Mouse (Mus musculus): Measurements from ENCODE around the gene Cacng2. TPM values are rescaled to one million over a fixed set of nuclear protein-coding genes. Genes with fewer than 3 reads are reported as not detected.
A peak's percentile ranks its signal among the peaks of the same experiment; 100 is the strongest.

Cacng2 gene
- polyA plus RNA-seq, 1 experiment from 2014 or later, result 13.6 TPM

- Histone ChIP-seq H3K27ac (ENCODE audit: low read length) (no peak overlapping the region), H3K4me3 (ENCODE audit: low read depth, low read length) (no peak overlapping the region), H3K4me1 (ENCODE audit: control insufficient read depth, insufficient read depth, low read length) (peaks cover 3% of the 10 kb centered on the region), H3K9ac (ENCODE audit: low read depth, low read length) (no peak overlapping the region), H3K9me3 (replicated peaks; ENCODE audit: control insufficient read depth, low read length, poor library complexity, severe bottlenecking) (no peaks in the 10 kb centered on the region), H3K36me3 (ENCODE audit: control insufficient read depth, insufficient read depth, low read length) (no peaks in the 10 kb centered on the region), H3K27me3 (ENCODE audit: control insufficient read depth, insufficient read depth, low read depth, low read length) (no peaks in the 10 kb centered on the region), H3K4me2 (ENCODE audit: low read length) (no peak overlapping the region)
- no peak for ATAC-seq
- WGBS, result 76% methylated on average over 2 of the region's 2 CpGs
These were observed 69.9 kb downstream of the Cacng2 start for GRCm38 (mm10) chr15:78049933-78050332.

GRCm38 (mm10) chr15:78045842-78046241 lies 74.0 kb downstream of the Cacng2 start:
- no peak overlapping the region for H3K27ac ChIP-seq (ENCODE audit: low read length)
- no peak overlapping the region for H3K4me3 ChIP-seq (ENCODE audit: low read depth, low read length)
- H3K4me1 ChIP-seq (ENCODE audit: control insufficient read depth, insufficient read depth, low read length), result peaks cover 5% of the 10 kb centered on the region
- no peaks in the 10 kb centered on the region for H3K9me3 ChIP-seq (replicated peaks; ENCODE audit: control insufficient read depth, low read length, poor library complexity, severe bottlenecking)
- WGBS, result 65% methylated on average over 7 of the region's 7 CpGs
- peak overlapping the region; percentile 20; the same call in 1 of the 2 replicates for H3K4me2 ChIP-seq (ENCODE audit: low read length)
- H3K36me3 ChIP-seq (ENCODE audit: control insufficient read depth, insufficient read depth, low read length), result no peaks in the 10 kb centered on the region
- no peak for ATAC-seq
- H3K27me3 ChIP-seq (ENCODE audit: control insufficient read depth, insufficient read depth, low read depth, low read length), result no peaks in the 10 kb centered on the region
- no peak overlapping the region for H3K9ac ChIP-seq (ENCODE audit: low read depth, low read length)

GRCm38 (mm10) chr15:78045314-78045713 lies 74.5 kb downstream of the Cacng2 start:
- no peaks in the 10 kb centered on the region for H3K36me3 ChIP-seq (ENCODE audit: control insufficient read depth, insufficient read depth, low read length)
- ATAC-seq, result no peak
- no peak overlapping the region for H3K4me3 ChIP-seq (ENCODE audit: low read depth, low read length)
- WGBS, result 49% methylated on average over 7 of the region's 7 CpGs
- H3K4me1 ChIP-seq (ENCODE audit: control insufficient read depth, insufficient read depth, low read length), result peaks cover 5% of the 10 kb centered on the region
- no peak overlapping the region; the same call in 1 of the 2 replicates for H3K9ac ChIP-seq (ENCODE audit: low read depth, low read length)
- H3K4me2 ChIP-seq (ENCODE audit: low read length), result peak overlapping the region; percentile 20
- H3K9me3 ChIP-seq (replicated peaks; ENCODE audit: control insufficient read depth, low read length, poor library complexity, severe bottlenecking), result no peaks in the 10 kb centered on the region
- H3K27ac ChIP-seq (ENCODE audit: low read length), result peak overlapping the region; percentile 56
- no peaks in the 10 kb centered on the region for H3K27me3 ChIP-seq (ENCODE audit: control insufficient read depth, insufficient read depth, low read depth, low read length)

- 0 out of 2 replicates have a peak, but pooled peaks have one; percentile 48 for ATAC-seq
These were observed 75.0 kb downstream of the Cacng2 start for GRCm38 (mm10) chr15:78044826-78045225.

GRCm38 (mm10) chr15:78042706-78043105 lies 77.1 kb downstream of the Cacng2 start:
- Histone ChIP-seq H3K27ac (ENCODE audit: low read length) (no peak overlapping the region), H3K4me3 (ENCODE audit: low read depth, low read length) (no peak overlapping the region), H3K27me3 (ENCODE audit: control insufficient read depth, insufficient read depth, low read depth, low read length) (no peaks in the 10 kb centered on the region), H3K4me1 (ENCODE audit: control insufficient read depth, insufficient read depth, low read length) (peaks cover 5% of the 10 kb centered on the region), H3K36me3 (ENCODE audit: control insufficient read depth, insufficient read depth, low read length) (no peaks in the 10 kb centered on the region), H3K4me2 (ENCODE audit: low read length) (no peak overlapping the region), H3K9ac (ENCODE audit: low read depth, low read length) (no peak overlapping the region), H3K9me3 (replicated peaks; ENCODE audit: control insufficient read depth, low read length, poor library complexity, severe bottlenecking) (no peaks in the 10 kb centered on the region)
- WGBS, result 85% methylated on average over 8 of the region's 8 CpGs
- no peak for ATAC-seq

More at GRCm38 (mm10) chr15:78044826-78045225, 75.0 kb downstream of the Cacng2 start:
- Histone ChIP-seq H3K4me2 (ENCODE audit: low read length) (no peak overlapping the region), H3K27ac (ENCODE audit: low read length) (peak overlapping the region; percentile 51; the same call in 1 of the 2 replicates), H3K9ac (ENCODE audit: low read depth, low read length) (no peak overlapping the region), H3K36me3 (ENCODE audit: control insufficient read depth, insufficient read depth, low read length) (no peaks in the 10 kb centered on the region), H3K4me1 (ENCODE audit: control insufficient read depth, insufficient read depth, low read length) (peaks cover 5% of the 10 kb centered on the region), H3K9me3 (replicated peaks; ENCODE audit: control insufficient read depth, low read length, poor library complexity, severe bottlenecking) (no peaks in the 10 kb centered on the region), H3K4me3 (ENCODE audit: low read depth, low read length) (no peak overlapping the region), H3K27me3 (ENCODE audit: control insufficient read depth, insufficient read depth, low read depth, low read length) (no peaks in the 10 kb centered on the region)
- 59% methylated on average over 6 of the region's 6 CpGs for WGBS

- no peak overlapping the region for H3K27ac ChIP-seq (ENCODE audit: low read length)
- H3K4me2 ChIP-seq (ENCODE audit: low read length), result no peak overlapping the region
- WGBS, result 90% methylated on average over 10 of the region's 10 CpGs
- H3K36me3 ChIP-seq (ENCODE audit: control insufficient read depth, insufficient read depth, low read length), result no peaks in the 10 kb centered on the region
- H3K9ac ChIP-seq (ENCODE audit: low read depth, low read length), result no peak overlapping the region
- ATAC-seq, result no peak
- no peaks in the 10 kb centered on the region for H3K9me3 ChIP-seq (replicated peaks; ENCODE audit: control insufficient read depth, low read length, poor library complexity, severe bottlenecking)
- H3K4me1 ChIP-seq (ENCODE audit: control insufficient read depth, insufficient read depth, low read length), result no peaks in the 10 kb centered on the region
- H3K27me3 ChIP-seq (ENCODE audit: control insufficient read depth, insufficient read depth, low read depth, low read length), result no peaks in the 10 kb centered on the region
- no peak overlapping the region for H3K4me3 ChIP-seq (ENCODE audit: low read depth, low read length)
These were observed 82.2 kb downstream of the Cacng2 start for GRCm38 (mm10) chr15:78037626-78038025.

- Histone ChIP-seq H3K9me3 (replicated peaks; ENCODE audit: control insufficient read depth, low read length, poor library complexity, severe bottlenecking) (no peaks in the 10 kb centered on the region), H3K27ac (ENCODE audit: low read length) (no peak overlapping the region), H3K27me3 (ENCODE audit: control insufficient read depth, insufficient read depth, low read depth, low read length) (no peaks in the 10 kb centered on the region), H3K36me3 (ENCODE audit: control insufficient read depth, insufficient read depth, low read length) (no peaks in the 10 kb centered on the region), H3K4me2 (ENCODE audit: low read length) (no peak overlapping the region), H3K9ac (ENCODE audit: low read depth, low read length) (no peak overlapping the region), H3K4me1 (ENCODE audit: control insufficient read depth, insufficient read depth, low read length) (no peaks in the 10 kb centered on the region), H3K4me3 (ENCODE audit: low read depth, low read length) (no peak overlapping the region)
- WGBS, result 57% methylated on average over 2 of the region's 2 CpGs
- no peak for ATAC-seq
These were observed 83.2 kb downstream of the Cacng2 start for GRCm38 (mm10) chr15:78036586-78036985.

- Histone ChIP-seq H3K4me3 (ENCODE audit: low read depth, low read length) (no peak overlapping the region), H3K27ac (ENCODE audit: low read length) (no peak overlapping the region), H3K27me3 (ENCODE audit: control insufficient read depth, insufficient read depth, low read depth, low read length) (no peaks in the 10 kb centered on the region), H3K9ac (ENCODE audit: low read depth, low read length) (no peak overlapping the region), H3K4me1 (ENCODE audit: control insufficient read depth, insufficient read depth, low read length) (no peaks in the 10 kb centered on the region), H3K4me2 (ENCODE audit: low read length) (no peak overlapping the region), H3K9me3 (replicated peaks; ENCODE audit: control insufficient read depth, low read length, poor library complexity, severe bottlenecking) (no peaks in the 10 kb centered on the region), H3K36me3 (ENCODE audit: control insufficient read depth, insufficient read depth, low read length) (no peaks in the 10 kb centered on the region)
- ATAC-seq, result no peak
- WGBS, result 65% methylated on average over 8 of the region's 8 CpGs
These were observed 89.9 kb downstream of the Cacng2 start for GRCm38 (mm10) chr15:78029938-78030337.

- Histone ChIP-seq H3K9me3 (replicated peaks; ENCODE audit: control insufficient read depth, low read length, poor library complexity, severe bottlenecking) (no peaks in the 10 kb centered on the region), H3K9ac (ENCODE audit: low read depth, low read length) (no peak overlapping the region), H3K27ac (ENCODE audit: low read length) (no peak overlapping the region), H3K36me3 (ENCODE audit: control insufficient read depth, insufficient read depth, low read length) (no peaks in the 10 kb centered on the region), H3K4me3 (ENCODE audit: low read depth, low read length) (no peak overlapping the region), H3K4me1 (ENCODE audit: control insufficient read depth, insufficient read depth, low read length) (no peaks in the 10 kb centered on the region), H3K27me3 (ENCODE audit: control insufficient read depth, insufficient read depth, low read depth, low read length) (no peaks in the 10 kb centered on the region), H3K4me2 (ENCODE audit: low read length) (no peak overlapping the region)
- no peak for ATAC-seq
- 89% methylated on average over 6 of the region's 6 CpGs for WGBS
These were observed 93.3 kb downstream of the Cacng2 start for GRCm38 (mm10) chr15:78026521-78026920.
